Mouse (Mus musculus): ENCODE measurements around the gene Tmed1.
"Not testable (repeated sequence)": the region's sequence is repeated elsewhere in the genome, so short reads cannot be mapped to it uniquely, and the experiment has no call there.

Gene Tmed1

DNA sequence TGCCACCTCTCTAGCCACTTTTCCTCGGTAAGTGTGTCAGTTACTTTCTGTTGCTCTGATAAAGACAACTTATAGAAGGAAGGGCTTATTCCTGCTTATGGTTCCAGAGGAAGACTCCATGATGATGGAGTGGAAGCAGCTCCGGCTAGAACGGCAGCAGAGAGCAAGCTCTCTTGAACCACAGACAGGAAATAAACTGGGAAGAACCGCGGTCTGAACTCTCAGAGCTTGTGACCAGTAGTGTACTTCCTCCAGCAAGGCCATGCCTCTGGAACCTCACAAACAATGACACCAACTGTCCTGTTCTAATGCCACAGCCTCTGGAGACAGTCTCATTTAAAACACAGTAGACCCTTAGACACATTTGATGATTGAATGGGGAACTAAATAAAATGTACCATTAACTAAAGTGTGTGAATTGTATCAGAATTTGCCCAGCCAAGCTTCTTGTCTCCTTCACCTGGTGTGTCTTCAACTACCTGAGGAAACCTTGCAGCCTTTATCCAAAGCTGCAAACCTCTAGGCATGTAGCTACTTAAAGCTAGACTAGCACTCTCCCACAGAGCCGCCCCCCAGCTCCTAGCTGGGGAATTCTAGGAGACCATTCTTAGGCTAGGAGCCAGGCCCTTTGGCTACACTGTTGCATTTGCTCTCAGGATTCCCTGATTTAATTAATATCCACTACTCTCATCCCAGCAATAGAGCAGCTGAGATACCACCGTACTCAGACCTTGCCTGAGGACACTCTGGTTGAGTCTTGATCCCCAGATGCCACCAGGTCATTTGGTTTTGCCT lies 15.3 kb upstream of the Tmed1 start:
- DNase-seq = no peak

DNA sequence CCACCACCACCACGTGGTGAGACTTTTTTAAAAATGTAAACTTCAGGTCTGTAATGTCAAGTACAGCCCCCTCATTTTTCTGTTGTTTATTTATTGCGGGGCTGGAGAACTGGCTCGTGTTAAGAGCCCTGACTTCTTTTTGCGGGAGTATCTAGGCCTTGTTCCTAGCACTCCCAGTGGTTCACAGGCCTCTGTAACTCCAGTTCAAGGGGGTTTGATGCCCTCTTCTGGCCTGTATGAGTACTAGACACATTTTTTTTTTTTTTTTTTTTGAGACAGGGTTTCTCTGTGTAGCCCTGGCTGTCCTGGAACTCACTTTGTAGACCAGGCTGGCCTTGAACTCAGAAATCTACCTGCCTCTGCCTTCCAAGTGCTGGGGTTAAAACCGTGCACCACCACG lies 8.6 kb upstream of the Tmed1 start:
- DNase-seq = not testable (repeated sequence)

DNA sequence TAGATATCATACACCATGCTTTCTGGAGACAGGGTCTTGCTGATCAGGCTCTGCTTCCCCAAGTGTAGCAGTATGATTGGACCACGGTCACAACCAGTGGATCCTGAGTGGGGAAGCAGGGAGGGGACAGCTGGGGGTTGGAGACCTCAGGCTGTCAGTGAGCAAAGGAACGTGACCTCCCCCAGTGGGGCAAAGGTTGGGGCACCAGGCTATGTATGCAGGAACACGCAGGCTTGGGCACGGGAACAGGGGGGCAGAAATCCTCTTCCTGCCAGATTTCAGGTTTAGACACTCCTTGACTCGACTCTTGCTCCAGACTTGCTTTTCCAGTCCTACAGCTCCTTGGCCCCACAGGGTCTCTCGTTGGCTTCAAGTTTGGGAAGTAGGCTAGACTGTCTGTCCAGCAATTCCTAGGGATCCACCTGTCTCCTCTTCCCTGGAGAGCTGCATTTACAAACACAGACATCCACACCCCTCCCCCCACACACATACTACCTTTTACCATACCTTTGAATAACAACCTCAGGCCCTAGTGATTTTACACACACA lies 8.0 kb upstream of the Tmed1 start:
- no peak for DNase-seq

DNA sequence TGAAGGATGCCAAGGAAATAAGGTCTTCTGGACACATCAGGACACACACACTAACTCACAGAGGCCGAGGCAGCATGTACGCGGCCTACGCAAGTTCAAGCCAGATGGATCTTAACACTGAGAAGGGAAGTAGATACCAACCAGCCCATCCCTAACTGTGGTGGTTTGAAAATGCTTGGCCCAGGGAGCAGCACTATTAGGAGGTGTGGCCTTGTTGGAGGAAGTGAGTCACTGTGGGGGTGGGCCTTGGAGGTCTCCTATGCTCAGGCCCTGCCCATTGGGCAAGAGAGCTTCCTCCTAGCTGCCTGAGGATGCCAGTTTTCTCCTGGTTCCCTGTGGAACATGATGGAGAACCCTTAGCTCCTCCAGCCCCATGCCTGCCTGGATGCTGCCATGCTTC lies 3.4 kb upstream of the Tmed1 start:
- no peak for DNase-seq

DNA sequence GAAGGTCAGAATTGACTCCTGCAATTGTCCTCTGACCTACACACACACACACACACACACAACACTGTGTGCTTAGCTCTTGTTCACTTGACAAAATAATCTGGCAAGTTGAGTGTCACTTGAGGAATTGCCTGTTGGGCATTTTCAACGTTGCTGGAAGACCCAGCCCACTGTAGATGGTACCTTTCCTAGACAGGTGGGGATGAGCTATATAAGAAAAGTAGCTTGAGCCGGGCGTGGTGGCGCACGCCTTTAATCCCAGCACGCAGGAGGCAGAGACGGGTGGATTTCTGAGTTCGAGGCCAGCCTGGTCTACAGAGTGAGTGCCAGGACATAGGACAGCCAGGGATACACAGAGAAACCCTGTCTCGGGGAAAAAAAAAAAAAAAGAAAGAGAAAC lies 1.0 kb upstream of the Tmed1 start:
- DNase-seq = no peak

DNA sequence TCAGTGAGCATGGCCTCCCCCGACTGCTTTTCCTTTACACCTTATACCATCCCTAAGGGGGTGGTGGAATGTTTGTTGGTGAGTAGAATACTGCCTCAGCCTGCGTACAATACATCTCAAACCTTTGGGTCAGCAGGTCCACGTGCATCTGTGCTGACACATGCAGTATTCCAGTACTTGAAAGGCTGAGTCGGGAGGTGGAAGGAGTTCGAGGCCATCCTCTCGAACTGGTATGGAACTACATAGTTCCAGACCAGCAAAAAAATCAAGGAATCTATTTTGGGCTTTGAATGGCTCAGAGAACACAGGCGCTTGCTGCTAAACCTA lies 600 bp upstream of the Tmed1 start:
- no peak for DNase-seq

DNA sequence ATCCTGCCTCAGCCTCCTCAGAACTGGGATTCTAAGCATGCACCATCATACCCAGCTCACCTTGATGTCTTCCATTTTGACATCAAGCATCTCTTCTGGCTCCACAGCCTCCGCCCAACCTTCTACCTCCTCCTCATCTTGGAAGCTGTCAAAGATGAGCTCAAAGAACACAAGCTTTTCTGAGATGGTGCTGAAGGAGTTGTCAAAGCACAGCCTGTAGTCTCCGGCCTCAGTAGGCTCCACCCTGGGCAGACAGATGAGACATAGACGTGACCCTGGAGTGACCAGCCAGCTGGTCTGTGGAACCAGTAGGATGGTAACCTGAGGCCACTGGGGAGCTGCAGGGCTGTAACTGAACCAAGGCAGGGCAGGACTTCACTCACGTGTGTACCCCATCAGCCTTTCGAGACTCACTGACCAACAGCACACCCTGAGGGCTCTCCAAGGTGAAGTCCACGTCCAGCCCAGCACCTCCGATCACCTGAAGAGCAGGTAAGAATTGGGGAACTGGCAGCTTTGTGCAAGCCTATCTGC lies 1.1 kb downstream of the Tmed1 start:
- DNase-seq = no peak

DNA sequence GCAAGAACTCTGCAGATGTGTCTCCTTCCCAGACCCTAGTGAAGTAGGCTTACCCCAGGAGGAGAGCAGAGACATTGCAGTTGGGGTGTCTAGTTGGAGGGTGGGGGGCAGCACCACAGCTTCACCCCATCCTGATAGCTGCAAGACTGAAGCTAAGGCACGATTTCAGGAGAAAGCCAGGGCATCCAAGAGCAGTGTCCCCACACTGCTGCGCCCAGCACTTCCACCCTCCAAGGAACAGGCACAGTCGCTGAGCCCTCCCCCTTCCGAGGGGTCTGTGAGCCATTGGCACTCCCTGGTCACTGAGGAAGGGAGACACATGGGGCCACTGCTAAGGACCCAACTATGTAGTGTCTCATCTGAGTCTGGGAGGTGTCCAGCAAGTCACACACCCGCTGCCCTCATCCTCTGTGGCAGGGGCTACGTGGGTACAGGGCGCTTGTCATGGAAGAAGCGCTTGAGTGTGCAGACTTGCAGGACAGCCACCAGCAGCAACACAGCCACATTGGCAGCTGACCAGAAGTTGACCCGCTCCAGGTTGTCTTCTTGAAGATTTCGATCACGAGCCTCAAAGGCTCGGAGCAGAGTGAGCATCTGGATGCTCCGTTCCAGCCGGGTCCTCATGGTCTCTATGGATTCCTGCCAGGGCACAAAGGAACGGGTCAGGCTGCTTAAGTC lies 2.2 kb downstream of the Tmed1 start:
- DNase-seq = no peak

DNA sequence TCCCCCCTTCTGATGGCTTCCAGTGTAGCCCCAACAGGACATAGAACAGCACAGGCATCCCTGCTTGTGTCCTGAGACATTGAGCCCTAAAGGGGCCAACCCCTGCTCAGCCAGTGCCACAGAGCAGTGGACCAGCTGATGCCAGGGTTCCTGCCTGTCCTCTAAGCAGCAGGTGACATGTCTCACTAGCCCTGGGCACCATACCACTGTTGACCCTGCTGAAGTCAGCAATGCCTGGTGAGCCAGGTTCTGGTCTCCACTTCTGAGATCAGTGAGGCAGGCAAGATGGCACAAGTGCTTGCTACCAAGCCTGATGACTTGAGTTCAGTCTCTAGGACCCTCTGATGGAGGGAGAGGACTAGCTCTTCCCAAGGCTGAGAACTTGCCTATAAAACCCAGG lies 4.3 kb downstream of the Tmed1 start:
- DNase-seq = no peak

DNA sequence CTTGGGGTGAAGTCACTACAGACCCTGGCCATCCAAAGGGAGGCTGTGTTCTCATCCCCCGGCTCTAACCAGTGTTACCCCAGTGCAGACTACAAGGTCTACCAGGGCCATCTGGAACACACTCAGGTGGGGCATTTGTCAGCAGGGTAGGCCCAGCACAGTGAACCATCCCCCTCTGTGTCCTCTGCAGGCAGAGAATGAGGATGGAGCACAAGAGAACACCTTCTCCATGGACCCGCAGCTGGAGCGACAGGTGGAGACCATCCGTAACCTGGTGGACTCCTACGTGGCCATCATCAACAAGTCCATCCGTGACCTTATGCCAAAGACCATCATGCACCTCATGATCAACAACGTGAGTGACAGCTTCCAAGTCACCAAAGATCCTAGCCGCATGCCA lies 6.7 kb downstream of the Tmed1 start:
- no peak for DNase-seq

DNA sequence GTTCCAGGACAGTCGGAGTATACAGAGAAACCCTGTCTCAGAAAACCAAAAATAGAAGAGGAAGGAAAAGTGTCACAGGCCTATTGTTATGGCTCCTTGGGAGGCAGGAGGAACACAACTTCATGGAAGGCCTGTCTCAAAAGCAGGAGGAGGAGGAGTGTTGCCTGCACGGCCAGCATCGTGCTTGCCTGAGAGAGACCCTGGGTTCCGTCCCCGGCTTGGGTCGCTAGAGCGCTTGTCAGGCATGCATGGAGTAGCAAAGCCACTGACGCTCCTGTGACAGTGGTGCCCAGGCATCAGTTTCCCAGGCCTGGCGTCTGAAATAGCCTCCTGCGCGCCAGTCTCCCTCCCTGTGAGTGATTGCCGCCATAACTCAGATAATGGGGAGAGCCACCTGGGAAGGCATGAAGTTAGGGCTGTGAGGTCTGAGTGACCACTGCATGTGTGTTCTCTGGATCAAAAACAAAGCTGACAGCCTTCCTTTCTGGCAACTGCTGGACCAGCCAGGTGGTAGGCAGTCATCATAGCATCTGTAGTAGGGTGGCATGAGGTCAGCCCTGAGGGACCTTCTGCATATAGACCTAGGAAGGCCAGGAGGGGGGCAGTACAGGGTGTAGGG lies 11.7 kb downstream of the Tmed1 start:
- no peak for DNase-seq

DNA sequence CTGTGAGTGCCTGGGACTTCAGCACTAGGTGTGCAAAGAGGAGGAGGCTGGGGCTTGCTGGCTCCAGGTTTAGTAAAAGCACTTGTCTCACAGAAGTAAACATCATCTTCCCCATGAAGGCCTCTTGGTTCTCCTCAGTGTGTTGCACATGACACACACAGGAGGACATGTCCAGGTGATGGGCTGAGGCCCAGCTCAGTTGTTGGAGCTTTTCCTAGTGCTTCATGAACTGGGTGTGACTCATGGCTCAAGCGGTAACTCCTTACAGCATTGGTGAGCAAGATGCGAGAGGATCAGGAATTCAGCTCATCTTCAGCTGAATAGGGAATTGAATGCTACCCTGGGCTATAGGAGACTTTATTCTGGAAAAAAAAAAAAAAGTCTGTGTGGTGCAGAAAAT lies 12.4 kb downstream of the Tmed1 start:
- DNase-seq = no peak

DNA sequence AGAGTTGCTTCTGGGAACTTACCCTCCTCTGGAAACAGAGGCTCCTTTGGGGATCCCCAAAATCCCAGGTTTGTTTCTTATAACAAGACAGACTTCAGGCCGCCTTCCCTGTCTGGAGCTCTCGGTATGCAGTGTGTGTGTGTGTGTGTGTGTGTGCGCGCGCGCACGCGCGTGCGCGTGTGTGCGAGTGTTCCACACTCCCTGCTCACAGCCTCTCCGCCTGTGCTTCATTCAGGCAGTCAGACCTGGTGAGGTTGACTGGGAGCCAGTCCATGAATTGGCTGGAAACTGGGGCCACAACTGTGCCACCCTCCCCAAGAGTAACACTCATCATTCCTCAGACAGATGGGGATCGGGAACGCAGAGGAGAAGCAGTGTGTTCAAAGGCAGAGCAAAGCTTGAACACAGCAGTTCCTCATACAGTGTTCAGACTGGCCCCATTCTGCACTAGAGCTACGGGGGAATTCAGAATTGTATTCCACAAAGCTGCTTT lies 13.0 kb downstream of the Tmed1 start:
- no peak for DNase-seq

DNA sequence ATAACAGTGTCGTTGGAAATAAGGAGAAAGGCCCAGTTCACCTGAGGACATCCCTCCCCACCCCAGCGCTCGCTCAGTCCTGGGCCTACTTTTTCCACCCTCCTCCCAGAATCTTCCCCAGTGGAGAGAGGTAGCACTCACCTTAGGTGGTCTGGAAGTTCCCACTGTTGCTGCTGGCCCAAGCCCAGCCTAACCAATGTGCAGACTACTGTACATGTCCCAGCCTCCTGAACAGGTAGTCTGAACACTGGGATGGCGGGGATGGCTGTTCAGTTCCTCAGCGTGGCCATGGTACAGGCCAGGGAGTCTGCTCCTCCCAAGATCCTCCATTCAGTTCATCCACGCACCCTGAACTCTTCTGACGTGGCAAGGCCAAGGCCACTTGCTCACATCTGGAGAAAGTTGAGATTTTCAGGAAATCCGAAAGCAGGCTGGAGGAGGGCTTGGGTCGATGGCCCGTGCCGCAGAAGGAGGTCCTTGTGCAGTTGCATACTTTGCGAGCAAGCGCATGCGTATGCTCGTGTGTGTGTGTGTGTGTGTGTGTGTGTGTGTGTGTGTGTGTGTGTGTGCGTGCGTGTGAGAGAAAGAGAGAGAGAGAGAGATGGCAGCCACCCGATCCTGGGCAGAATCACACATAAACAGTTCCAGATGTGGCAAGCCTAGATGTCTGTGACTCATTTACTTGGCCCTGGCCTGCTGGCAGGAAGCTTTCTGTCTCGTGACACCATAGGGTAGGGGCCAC lies 13.6 kb downstream of the Tmed1 start:
- peak; percentile 45 for DNase-seq

DNA sequence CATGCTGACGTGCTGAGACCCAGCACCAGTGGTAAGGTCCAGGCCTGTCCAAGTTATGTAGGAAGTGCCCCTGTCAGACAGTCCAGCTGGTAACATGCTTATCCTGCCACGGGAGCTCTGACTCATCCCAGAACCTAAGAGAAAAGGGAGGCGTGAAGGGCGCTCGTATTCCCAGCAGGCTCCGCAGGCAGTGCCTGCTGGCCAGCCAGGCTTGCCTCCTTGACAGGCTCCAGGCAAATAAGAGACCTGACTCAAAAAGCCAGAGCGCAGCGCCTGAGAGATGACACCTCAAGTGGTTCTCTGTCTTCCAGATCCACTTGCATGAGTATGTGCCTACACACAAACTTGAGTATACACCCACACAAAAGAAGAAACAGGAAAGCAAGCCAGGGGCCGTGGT lies 15.3 kb downstream of the Tmed1 start:
- DNase-seq = no peak

DNA sequence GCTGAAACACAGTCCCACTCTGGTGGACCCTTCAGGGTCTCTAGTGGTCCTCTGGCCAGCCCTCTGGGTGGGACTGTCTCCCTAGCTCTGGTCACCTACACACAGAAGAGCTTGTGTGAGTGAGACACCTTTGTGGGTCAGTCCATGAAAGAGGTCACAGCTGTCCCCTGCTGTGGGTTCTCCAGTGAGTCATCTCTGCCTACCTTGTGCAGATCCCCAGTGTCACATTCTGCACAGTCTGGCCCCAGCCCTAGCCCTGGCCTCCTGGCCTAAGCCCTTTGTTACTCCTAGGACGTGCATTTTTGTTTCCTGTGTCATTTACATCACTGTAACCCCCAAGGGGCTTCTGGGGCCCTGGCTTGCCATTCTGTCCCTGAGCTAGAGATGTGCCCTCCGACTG lies 16.1 kb downstream of the Tmed1 start:
- no peak for DNase-seq

DNA sequence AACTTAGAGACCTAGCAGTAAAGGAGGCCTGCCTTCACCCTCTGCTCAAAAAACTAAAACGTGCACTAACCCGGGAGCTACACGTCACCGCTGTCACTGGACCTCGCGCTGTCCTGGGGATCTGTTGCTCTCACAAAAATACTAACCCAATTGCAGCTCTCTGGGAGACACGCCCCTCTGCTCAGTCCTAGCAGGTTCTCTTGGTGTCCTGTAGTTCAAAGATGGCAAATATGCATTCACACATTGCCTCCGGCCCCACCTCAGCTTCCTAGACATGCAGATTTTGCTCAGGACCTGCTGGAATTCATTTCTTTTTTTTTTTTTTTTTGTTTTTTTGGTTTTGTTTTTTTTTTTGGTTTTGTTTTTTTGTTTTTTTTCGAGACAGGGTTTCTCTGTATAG lies 19.4 kb downstream of the Tmed1 start:
- no peak for DNase-seq

DNA sequence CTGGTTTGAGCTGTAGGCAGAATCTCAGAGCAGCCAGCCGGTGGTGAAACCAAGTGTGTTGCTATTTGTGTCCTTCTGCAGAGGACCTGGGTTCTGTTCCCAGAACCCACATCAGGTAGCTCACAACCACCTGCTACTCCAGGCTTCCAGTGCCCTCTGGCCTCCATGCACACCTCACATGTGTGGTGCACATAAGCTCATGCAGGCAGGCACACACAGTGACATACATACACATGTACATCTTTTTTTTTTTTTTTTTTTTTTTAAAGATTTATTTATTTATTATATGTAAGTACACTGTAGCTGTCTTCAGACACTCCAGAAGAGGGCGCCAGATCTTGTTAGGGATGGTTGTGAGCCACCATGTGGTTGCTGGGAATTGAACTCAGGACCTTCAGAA lies 21.8 kb downstream of the Tmed1 start:
- not testable (repeated sequence) for DNase-seq

DNA sequence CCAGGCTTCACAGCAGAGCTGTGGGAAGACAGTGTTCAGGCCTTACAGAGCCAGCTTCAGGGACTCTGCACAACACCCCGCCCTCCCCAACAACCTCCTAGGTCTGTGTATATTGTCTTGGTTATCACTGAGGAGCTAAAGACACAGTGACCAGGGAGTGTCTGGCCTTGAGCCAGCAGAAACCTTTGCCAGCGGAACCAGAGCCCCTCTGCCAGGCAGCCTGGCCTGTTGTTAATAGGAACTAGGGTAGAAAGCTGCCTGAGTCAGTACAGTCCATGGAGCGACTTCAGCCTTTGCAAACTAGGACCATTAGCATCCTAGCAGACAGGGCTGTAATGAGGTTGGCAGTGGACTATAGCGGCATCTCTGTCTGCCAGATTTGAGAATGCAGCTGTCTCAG lies 26.0 kb downstream of the Tmed1 start:
- DNase-seq = no peak

DNA sequence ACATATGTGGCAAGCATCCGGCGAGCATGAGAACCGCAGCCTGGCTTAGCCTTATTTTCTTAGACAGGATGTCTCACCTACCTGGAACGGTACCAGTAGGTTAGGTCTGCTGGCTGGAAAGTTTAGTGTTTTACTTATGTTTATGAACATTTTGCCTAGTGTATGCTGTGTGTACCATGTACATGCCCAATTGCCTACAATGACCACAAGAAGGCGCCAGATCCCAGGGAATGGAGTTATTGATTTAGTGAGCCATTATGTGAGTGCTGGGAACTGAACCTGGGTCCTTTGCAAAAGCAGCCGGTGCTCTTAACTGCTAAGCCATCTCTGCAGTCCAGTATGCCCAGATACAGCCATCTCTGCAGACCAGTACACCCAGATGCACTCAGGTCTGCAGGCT lies 32.3 kb downstream of the Tmed1 start:
- no peak for DNase-seq

DNA sequence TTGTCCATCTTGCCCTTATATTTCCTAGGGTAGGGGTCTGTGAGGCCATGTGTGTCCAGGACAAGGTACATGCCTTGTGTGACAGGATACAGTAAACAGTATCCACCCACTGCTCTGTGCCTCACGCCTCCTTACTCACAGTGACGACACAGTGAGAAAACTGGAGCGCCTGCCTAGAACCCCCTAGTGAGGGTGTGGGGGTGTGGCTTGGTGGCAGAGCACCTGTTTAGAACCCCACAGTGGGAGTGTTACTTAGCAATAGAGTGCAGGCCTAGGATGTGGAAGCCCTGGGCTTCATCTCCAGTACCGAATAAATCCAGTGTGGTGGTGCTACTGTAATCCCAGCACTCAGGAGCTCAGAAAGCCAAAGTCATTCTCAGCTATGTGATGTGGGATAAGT lies 37.1 kb downstream of the Tmed1 start:
- no peak for DNase-seq

DNA sequence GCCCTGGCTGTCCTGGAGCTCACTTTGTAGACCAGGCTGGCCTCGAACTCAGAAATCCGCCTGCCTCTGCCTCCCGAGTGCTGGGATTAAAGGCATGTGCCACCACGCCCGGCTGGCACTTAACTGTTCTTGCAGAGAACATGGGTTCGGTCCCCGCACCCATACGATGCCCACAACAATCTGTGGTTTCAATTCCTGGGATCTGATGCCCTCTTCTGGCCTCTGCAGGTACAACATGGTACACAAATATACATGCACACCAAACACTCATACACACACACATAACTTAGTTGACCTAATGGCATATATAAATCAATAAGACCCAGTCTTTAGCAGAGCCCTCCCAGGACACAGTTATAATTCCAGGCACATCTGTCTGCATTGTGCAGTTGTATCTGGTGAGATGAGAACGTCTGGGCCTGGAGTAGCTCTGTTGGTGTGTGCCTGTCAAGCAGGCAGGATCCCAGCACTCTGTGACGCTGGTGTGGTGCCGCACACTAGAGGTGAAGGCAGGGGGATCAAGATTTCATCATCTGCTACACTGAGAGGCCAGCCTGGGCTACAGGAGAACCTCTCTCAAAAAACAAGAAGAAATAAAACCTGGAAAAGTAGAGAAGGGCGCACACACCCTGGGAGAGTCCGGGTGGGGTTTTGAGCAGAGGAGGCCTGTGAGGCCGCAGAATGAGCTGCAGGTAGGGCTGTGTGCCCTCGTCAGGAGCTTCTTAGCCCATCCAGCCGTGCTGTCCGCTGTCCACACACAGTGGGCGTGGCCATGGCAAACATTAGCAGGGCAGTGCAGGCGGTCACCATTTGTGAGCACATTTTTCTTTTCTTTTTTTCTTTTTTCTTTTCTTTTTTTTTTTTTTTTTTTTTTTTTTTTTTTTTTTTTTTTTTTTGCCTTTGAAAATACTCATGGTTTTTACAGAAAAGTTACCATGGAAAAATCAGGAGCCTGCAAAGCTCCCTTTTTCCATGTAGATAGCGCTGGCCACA lies 40.7 kb downstream of the Tmed1 start:
- DNase-seq = peak; percentile 71

All from lung, postnatal 10 days (tissue).